In genomic region chr2:131422907-131423445, GRCm38 (mm10) we compare ENCODE assay signal across 8 mouse cellular contexts.
A peak's percentile ranks its signal among the peaks of the same experiment; 100 is the strongest.
DNase-seq lines count a peak whose midpoint lies in the region; ATAC-seq and TF ChIP-seq lines count a peak whose summit lies in the region.

No protein-coding gene starts in this region.

- H3K27me3 ChIP-seq in heart, adult 2 months (ENCODE audit: control insufficient read depth, insufficient read depth, low read length): no peaks in the 10 kb centered on the region
- H3K27me3 ChIP-seq in limb, embryonic 12.5 days: no peaks in the 10 kb centered on the region
- no peaks in the 10 kb centered on the region for H3K27me3 ChIP-seq in midbrain, embryonic 13.5 days

- WGBS in heart, adult 2 months: 0% methylated on average over 13 of the region's 13 CpGs
- WGBS in limb, embryonic 12.5 days: under 1% methylated on average over 13 of the region's 13 CpGs
- under 1% methylated on average over 13 of the region's 13 CpGs for WGBS in midbrain, embryonic 13.5 days

- peak; percentile 63 for TF ChIP-seq CTCF in heart, adult 2 months (IDR thresholded peaks at IDR 0.05)

- ATAC-seq in limb, embryonic 12.5 days (ENCODE audit: insufficient number of reproducible peaks, insufficient read depth, low FRiP score, low TSS enrichment, low read depth): peak; percentile 89; the same call in 1 of the 2 replicates
- peak; percentile 87 for ATAC-seq in midbrain, embryonic 13.5 days

- no peaks in the 10 kb centered on the region for H3K79me2 ChIP-seq in heart, adult 2 months (replicated peaks; ENCODE audit: control insufficient read depth, insufficient read depth, low read length)

- DNase-seq in urinary bladder, adult 18-20 months (ENCODE audit: low spot score in 2 of 2): peak; percentile 25 to 75
- DNase-seq in urinary bladder, postnatal 10 days (ENCODE audit: low spot score): no peak
- DNase-seq in embryo, embryonic 9.5 days (ENCODE audit: extremely low spot score): peak; percentile 78
- peak; percentile 64 to 76 for DNase-seq in heart, adult 2 months
- peak; percentile 72 for DNase-seq in kidney, adult 18-20 months
- DNase-seq in spleen, adult 12 weeks (ENCODE audit: low spot score): peak; percentile 56

- TF ChIP-seq EP300 in heart, adult 2 months (IDR thresholded peaks at IDR 0.05; ENCODE audit: insufficient read depth, low read depth, low read length): peak; percentile 50; the same call in 1 of the 2 replicates

- peaks cover 3% of the 10 kb centered on the region; the same call in 1 of the 2 replicates for H3K4me1 ChIP-seq in heart, adult 2 months (ENCODE audit: control insufficient read depth, insufficient read depth, low read length)
- H3K4me1 ChIP-seq in limb, embryonic 12.5 days (replicated peaks): peaks cover 4% of the 10 kb centered on the region; the same call in 1 of the 2 replicates
- no peaks in the 10 kb centered on the region for H3K4me1 ChIP-seq in midbrain, embryonic 13.5 days (replicated peaks)

- no peak for TF ChIP-seq POLR2A in heart, adult 2 months (IDR thresholded peaks at IDR 0.05; ENCODE audit: insufficient read depth, low read depth, low read length)

- peak overlapping the region; percentile 74 for H3K9ac ChIP-seq in heart, adult 2 months (ENCODE audit: low read depth, low read length)
- H3K9ac ChIP-seq in limb, embryonic 12.5 days (replicated peaks): peak overlapping the region; percentile 44
- peak overlapping the region; percentile 61; the same call in 1 of the 2 replicates for H3K9ac ChIP-seq in midbrain, embryonic 13.5 days (replicated peaks)

- no peaks in the 10 kb centered on the region for H3K9me3 ChIP-seq in limb, embryonic 12.5 days
- H3K9me3 ChIP-seq in midbrain, embryonic 13.5 days: no peaks in the 10 kb centered on the region

- H3K4me3 ChIP-seq in heart, adult 2 months: peak overlapping the region; percentile 77
- H3K4me3 ChIP-seq in limb, embryonic 12.5 days (replicated peaks): peak overlapping the region; percentile 46
- peak overlapping the region; percentile 52 for H3K4me3 ChIP-seq in midbrain, embryonic 13.5 days (replicated peaks)

- no peaks in the 10 kb centered on the region for H3K36me3 ChIP-seq in heart, adult 2 months (ENCODE audit: control insufficient read depth, insufficient read depth, low read length)
- H3K36me3 ChIP-seq in limb, embryonic 12.5 days: no peaks in the 10 kb centered on the region
- H3K36me3 ChIP-seq in midbrain, embryonic 13.5 days: no peaks in the 10 kb centered on the region

- H3K4me2 ChIP-seq in limb, embryonic 12.5 days: peak overlapping the region; percentile 77
- peak overlapping the region; percentile 69 for H3K4me2 ChIP-seq in midbrain, embryonic 13.5 days (replicated peaks)

- peak overlapping the region; percentile 44 for H3K27ac ChIP-seq in heart, adult 2 months
- H3K27ac ChIP-seq in limb, embryonic 12.5 days: peak overlapping the region; percentile 75
- H3K27ac ChIP-seq in midbrain, embryonic 13.5 days: no peak overlapping the region

- intact Hi-C loops in heart, adult 2 months (cut with DNase I): loop anchor here (1.0 to 10.0 kb wide), 3 partner anchors 86 to 392 kb away; no protein-coding TSS in a partner anchor
